Mouse (Mus musculus) hindbrain, embryonic 10.5 days (tissue): ENCODE measurements around the gene Hoxd4. TPM values are rescaled to one million over a fixed set of nuclear protein-coding genes. Genes with fewer than 3 reads are reported as not detected.
A peak's percentile ranks its signal among the peaks of the same experiment; 100 is the strongest.

ENCODE experiments used
- DNase-seq: peaks from one replicate; pipeline ENCODE4 v3.0.0-alpha.2; 2017; ENCODE audit warnings: low spot score
- H3K27ac ChIP-seq: fragments of 300-500 bp; sonication (generic); 2 replicates; pipeline ENCODE4 v1.5.1; 2016; ENCODE audit warnings: mild to moderate bottlenecking, moderate library complexity
- H3K27me3 ChIP-seq: fragments of 300-500 bp; sonication (generic); 2 replicates; pipeline ENCODE4 v1.6.1; 2016; ENCODE audit warnings: mild to moderate bottlenecking; ENCODE audit not compliant: poor library complexity, insufficient read depth, severe bottlenecking
- H3K36me3 ChIP-seq: fragments of 300-500 bp; sonication (generic); 2 replicates; pipeline ENCODE4 v1.6.1; 2016; ENCODE audit warnings: mild to moderate bottlenecking, moderate library complexity
- H3K4me1 ChIP-seq: fragments of 300-500 bp; sonication (generic); replicated peaks from 2 replicates; pipeline ENCODE4 v1.6.1; 2016; ENCODE audit warnings: mild to moderate bottlenecking
- H3K4me3 ChIP-seq: fragments of 300-500 bp; sonication (generic); 2 replicates; pipeline ENCODE4 v1.5.1; 2016; ENCODE audit warnings: mild to moderate bottlenecking, moderate library complexity
- H3K9me3 ChIP-seq: fragments of 300-500 bp; sonication (generic); 2 replicates; pipeline ENCODE4 v1.6.1; 2016; ENCODE audit warnings: mild to moderate bottlenecking, moderate library complexity
- WGBS: fragments of 180-500 bp; shearing (Covaris S2); methylation state at CpG from one replicate; pipeline ENCODE4 v1.1.7; 2016; 5-methylcytosine and 5-hydroxymethylcytosine counted together
- polyA plus RNA-seq: library from polyadenylated mRNA; unstranded; fragments of >200 nt; fragmentation: Nextera tagmentation; extraction: Ambion mirVana; gene quantifications from 2 replicates; pipeline ENCODE4 v1.2.1, GENCODE M21; 2016

Hoxd4 gene
- polyA plus RNA-seq, 1 experiment from 2014 or later: 2.6 TPM

GRCm38 (mm10) chr2:74709465-74710419 is 2.0 kb upstream of the Hoxd4 start:
- H3K27ac ChIP-seq: no peak overlapping the region
- H3K36me3 ChIP-seq: no peaks in the 10 kb centered on the region
- 3% methylated on average over 5 of the region's 5 CpGs for WGBS
- no peaks in the 10 kb centered on the region for H3K9me3 ChIP-seq
- no peak overlapping the region for H3K4me3 ChIP-seq
- H3K27me3 ChIP-seq: peaks cover 100% of the 10 kb centered on the region
- peaks cover 17% of the 10 kb centered on the region for H3K4me1 ChIP-seq
- peak; percentile 12 for DNase-seq

DNA sequence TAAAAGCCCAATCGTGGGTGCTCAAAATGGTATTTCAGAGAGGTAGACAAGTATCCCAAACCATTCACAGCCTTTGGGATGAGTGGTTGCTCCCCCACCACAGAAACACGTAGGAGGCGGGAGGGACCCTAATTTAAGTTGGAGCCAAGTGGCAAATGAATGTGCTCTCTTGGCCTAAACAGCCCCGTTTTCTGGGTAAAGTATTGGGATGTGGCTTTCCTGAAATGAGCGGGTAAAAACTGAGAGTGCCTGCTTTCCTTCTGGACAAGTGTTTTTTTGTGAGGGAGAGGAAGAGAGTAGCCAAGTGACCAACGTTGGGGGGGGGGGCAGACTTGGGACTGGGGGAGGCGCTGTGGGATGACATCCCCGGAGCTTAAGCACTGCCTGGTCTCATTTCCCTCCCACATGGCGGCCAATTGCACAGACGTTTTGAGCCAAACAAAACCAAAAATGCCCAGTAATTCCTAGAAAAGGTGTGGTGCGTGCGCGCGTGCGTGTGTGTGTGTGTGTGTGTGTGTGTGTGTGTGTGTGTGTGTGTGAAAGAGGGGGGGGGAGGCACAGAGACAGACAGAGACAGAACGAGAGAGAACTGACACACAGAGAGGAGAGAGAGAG is 693 bp upstream of the Hoxd4 start:
- Histone ChIP-seq H3K27ac (no peak overlapping the region), H3K27me3 (peaks cover 100% of the 10 kb centered on the region), H3K36me3 (no peaks in the 10 kb centered on the region), H3K4me1 (peaks cover 8% of the 10 kb centered on the region), H3K9me3 (no peaks in the 10 kb centered on the region), H3K4me3 (no peak overlapping the region)
- WGBS: 1% methylated on average over 16 of the region's 16 CpGs
- DNase-seq: peak; percentile 38

DNA sequence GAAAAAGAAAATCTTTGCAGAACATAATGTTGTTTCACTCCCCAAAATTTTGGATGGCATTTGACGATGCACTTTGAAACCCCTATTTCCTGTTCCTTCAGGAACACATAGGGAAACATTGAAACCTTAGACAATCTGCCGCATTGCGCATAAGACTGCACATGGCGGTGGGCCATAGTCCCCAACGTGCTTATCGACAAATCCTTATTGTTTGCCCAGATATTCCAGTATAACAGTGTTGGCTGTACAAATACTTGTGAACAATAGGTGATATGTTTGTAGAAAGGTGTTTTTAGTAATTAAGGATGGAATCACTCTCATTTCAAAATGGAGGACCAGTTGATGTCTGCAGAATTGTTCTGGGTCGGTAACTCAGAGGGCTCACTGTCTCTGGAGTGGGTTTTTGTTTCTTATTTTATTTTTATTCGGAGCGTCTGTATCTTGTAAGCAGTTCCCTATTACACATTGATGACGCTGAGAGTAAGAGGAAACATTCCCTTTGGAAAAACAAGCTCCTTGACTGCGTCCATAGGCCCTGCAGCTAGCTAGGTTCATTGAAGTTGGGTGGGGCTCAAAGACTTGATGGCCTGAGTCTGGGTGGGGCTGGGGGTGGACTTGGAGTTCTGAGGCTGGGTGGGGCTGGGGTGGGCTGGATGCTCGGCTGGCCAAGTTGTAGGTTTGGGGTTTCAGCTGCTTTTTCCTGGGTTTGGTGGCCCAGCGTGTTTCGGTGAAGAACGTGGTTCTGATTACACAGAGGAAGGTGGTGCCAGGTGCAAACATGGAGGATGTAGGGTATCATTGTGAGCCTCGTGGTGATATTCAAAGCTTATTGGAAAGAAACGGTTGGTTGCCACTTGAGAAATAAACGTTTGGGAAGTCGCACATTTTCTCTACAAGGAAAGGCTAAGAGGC is 1.8 kb downstream of the Hoxd4 start:
- peaks cover 100% of the 10 kb centered on the region for H3K27me3 ChIP-seq
- no peak overlapping the region for H3K4me3 ChIP-seq
- H3K36me3 ChIP-seq: no peaks in the 10 kb centered on the region
- no peaks in the 10 kb centered on the region for H3K9me3 ChIP-seq
- peaks cover 8% of the 10 kb centered on the region for H3K4me1 ChIP-seq
- WGBS: 4% methylated on average over 19 of the region's 19 CpGs
- H3K27ac ChIP-seq: no peak overlapping the region
- peak; percentile 17 for DNase-seq

DNA sequence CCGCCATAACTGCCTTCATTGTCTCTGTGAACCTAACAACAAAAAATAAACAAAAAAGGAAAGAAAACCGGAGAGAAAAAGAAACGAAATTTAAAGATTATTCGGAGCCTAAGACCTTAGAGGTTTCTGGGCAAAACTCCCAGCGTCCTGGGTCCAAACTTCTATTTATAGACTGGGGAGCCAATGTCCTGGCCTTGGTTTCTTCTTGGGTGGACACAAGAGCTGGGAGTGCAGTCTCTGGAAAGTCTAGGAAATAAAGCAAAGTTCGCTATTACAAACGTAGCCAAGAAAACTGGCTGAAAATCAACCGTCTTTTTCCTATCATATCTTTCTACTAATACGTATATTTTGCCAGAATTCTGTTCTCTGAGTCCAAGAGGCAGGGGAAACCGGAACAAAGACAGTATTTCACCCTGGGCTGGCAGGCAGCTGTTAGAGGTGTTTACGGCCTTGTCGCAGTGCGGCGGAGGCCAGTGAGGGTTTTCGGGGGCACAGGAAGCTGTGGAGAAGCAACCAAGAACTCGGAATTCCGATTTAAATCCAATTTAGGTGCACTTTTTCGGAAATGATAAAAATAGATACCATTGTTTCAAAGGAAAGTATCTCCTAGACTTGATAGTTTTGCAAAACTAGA is 2.5 kb downstream of the Hoxd4 start:
- no peak overlapping the region for H3K4me3 ChIP-seq
- H3K9me3 ChIP-seq: no peaks in the 10 kb centered on the region
- H3K4me1 ChIP-seq: peaks cover 8% of the 10 kb centered on the region
- peak; percentile 31 for DNase-seq
- no peak overlapping the region for H3K27ac ChIP-seq
- no peaks in the 10 kb centered on the region for H3K36me3 ChIP-seq
- 2% methylated on average over 18 of the region's 18 CpGs for WGBS
- H3K27me3 ChIP-seq: peaks cover 100% of the 10 kb centered on the region

DNA sequence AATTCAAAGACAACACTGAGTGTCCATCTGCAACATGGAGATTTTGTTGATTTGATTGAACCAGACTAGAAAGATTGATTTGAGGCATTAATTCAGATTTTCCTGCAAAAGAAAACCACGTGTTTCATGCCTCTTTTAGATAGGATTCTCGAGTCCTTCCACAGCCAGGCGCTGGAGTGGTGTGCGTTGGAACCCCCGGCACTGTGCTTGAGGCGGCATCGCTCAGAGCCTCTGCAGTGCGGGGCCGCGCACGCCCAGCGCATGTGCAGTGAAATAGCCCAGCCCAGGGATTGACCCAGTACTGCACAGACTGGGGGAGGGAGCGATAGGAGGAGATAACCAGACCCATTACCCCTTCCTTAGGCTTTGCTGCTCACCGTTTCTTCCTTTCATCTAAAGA is 3.2 kb downstream of the Hoxd4 start:
- no peaks in the 10 kb centered on the region for H3K36me3 ChIP-seq
- peaks cover 8% of the 10 kb centered on the region for H3K4me1 ChIP-seq
- peaks cover 100% of the 10 kb centered on the region for H3K27me3 ChIP-seq
- no peaks in the 10 kb centered on the region for H3K9me3 ChIP-seq
- DNase-seq: peak; percentile 44
- no peak overlapping the region for H3K27ac ChIP-seq
- under 1% methylated on average over 14 of the region's 14 CpGs for WGBS
- no peak overlapping the region for H3K4me3 ChIP-seq

DNA sequence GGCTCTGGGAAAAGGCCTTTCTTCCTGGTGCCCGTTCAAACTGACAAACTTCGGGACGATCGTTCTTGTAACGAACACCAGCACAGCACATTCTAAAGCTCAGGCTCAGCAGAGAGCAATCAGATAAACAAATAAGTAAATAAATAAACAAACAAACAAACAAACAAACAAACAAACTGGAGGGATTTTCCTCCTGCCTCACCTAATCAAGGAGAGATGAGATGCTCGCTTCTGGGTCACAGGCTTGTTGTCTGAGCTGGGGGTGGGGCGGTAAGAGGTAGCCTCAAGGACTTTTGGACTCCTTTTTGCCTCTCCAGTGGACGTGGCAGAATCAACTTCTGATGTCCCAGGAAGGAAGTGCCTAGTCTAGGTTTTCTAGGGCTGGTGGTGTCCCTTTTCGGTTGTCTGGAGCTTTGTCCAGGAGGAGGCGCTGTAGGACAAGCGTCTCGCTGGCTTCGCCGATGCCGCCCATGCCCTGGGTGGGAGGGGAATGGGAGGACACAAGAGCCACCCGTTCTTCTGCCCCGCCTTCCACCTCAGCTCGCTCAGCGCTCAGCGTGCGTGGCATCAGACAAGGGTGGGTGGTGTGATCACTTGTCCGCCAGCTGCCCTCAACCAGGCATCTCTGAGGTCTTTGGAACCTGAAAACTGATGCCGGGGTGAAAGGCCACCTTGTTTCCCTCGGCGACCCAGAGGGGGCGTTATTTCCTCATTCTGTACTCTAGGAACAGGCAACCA is 3.9 kb downstream of the Hoxd4 start:
- peaks cover 100% of the 10 kb centered on the region for H3K27me3 ChIP-seq
- peaks cover 8% of the 10 kb centered on the region for H3K4me1 ChIP-seq
- no peak overlapping the region for H3K27ac ChIP-seq
- peak overlapping the region; percentile 39 for H3K4me3 ChIP-seq
- WGBS: 3% methylated on average over 26 of the region's 26 CpGs
- peak; percentile 91 for DNase-seq
- no peaks in the 10 kb centered on the region for H3K9me3 ChIP-seq
- H3K36me3 ChIP-seq: no peaks in the 10 kb centered on the region

DNA sequence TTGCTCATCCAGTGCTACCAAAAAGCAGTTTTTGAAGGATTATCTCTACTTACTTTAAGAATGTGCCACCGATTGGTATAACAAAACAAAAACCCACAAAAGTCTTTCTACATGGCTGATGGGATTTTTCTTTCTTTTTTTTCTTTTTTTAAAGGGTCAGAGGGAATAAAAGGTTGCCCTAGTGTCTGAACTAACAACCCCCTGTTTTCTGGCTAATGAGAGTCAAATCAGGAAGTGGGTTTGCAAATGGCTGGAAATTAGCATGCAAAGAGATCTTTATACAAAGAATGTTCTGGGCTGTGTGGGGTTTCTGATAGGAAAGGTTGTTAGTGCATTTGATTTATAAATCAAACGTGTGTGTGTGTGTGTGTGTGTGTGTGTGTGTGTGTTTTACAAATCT is 8.7 kb downstream of the Hoxd4 start:
- Histone ChIP-seq H3K4me1 (peaks cover 2% of the 10 kb centered on the region; the same call in 1 of the 2 replicates), H3K36me3 (no peaks in the 10 kb centered on the region), H3K27ac (no peak overlapping the region), H3K4me3 (no peak overlapping the region), H3K9me3 (no peaks in the 10 kb centered on the region), H3K27me3 (peaks cover 100% of the 10 kb centered on the region)
- 7% methylated on average over 2 of the region's 2 CpGs for WGBS
- no peak for DNase-seq

DNA sequence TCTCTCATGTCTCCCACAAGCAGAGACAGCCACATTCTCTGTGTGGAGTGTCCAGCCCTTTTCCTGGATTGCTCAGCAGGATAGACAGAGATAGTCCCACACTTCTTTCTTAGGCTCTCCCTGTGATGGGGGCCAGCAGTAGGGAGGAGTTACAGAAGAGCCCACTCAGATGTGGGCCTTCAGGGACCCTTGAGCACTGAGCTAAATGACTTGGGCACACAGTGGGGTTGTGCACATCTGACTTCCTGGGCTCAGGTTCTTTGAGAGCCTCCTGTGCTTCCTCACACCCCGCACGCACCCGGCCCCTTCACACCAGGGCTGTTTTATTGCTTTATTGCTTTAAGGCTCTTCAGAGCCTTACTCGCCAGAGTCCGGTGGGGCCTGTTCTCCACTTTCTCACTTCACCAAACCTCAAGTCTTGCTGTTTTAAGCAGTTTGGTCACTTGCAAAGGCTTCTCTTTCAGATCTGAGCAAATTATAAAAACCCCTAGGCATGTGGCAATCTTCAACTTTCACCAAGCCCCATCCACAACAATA is 9.3 kb downstream of the Hoxd4 start:
- H3K4me3 ChIP-seq: no peak overlapping the region
- 2% methylated on average over 5 of the region's 5 CpGs for WGBS
- no peaks in the 10 kb centered on the region; the same call in 1 of the 2 replicates for H3K4me1 ChIP-seq
- peak; percentile 10 for DNase-seq
- H3K9me3 ChIP-seq: no peaks in the 10 kb centered on the region
- H3K27ac ChIP-seq: no peak overlapping the region
- no peaks in the 10 kb centered on the region for H3K36me3 ChIP-seq
- H3K27me3 ChIP-seq: peaks cover 100% of the 10 kb centered on the region

DNA sequence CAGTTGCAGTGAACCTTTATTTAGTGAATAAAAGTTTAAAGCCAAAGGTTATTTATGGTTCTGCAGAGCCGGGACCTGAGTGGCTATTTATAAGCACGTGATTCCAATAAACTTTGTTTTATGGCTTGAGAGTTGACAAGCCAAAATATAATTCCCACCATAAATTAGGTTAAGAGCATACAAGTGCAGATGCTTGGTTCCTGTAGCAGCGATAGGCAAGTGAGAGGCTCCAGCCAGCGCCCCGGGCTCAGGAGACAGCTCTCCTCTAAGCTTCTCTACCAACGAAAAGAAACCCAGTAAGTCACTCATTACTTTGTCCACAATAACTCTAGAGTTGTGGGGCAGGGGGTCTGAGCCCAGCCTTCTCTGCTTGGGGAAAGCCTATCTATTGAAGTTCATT is 10.2 kb downstream of the Hoxd4 start:
- no peaks in the 10 kb centered on the region; the same call in 1 of the 2 replicates for H3K4me1 ChIP-seq
- no peaks in the 10 kb centered on the region for H3K9me3 ChIP-seq
- no peaks in the 10 kb centered on the region for H3K36me3 ChIP-seq
- WGBS: 9% methylated on average over 6 of the region's 6 CpGs
- H3K27ac ChIP-seq: no peak overlapping the region
- H3K27me3 ChIP-seq: peaks cover 100% of the 10 kb centered on the region
- peak; percentile 18 for DNase-seq
- no peak overlapping the region for H3K4me3 ChIP-seq

- DNase-seq: peak; percentile 39
- H3K36me3 ChIP-seq: no peaks in the 10 kb centered on the region
These were observed 11.2 kb downstream of the Hoxd4 start for GRCm38 (mm10) chr2:74722949-74723348.

DNA sequence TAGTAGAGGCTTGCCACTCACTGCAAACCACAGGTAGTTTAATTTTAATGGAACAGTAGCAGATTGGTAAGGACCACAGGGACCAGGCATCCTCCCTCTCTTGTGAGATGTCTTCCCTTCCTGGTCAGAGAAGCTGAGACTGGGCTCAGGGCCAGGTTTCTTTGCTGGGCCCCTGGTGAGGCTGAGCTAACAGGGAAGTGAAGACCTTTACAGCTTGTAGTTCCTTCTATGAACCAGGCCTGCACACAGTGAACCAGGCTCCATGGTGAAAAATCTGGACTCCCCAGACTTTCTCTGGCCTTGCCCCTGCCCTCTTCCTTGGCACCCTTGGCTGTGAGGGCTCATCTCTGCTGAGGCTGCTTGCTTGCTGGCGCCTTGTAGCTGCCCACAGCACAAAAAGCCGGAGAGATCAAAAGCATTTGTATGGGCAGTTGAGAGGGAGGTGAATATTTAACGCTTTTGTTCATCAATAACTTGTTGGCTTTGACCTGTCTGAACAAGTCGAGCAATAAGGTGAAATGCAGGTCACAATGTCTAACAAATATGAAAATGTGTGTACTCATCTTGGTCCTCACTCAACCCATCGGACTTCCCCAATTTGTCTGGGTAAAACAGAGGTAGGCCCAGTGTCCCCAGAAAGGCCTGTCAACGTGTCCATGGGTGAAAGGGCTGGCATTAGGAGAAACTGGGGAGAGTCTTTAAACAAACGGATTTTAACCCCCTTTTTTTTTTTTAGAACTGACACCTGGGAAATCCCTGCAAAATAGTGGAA is 12.7 kb downstream of the Hoxd4 start:
- peaks cover 100% of the 10 kb centered on the region for H3K27me3 ChIP-seq
- peak; percentile 33 for DNase-seq
- H3K4me1 ChIP-seq: peaks cover 10% of the 10 kb centered on the region
- no peak overlapping the region for H3K4me3 ChIP-seq
- H3K9me3 ChIP-seq: no peaks in the 10 kb centered on the region
- no peak overlapping the region for H3K27ac ChIP-seq
- no peaks in the 10 kb centered on the region for H3K36me3 ChIP-seq
- WGBS: 5% methylated on average over 7 of the region's 7 CpGs

More at GRCm38 (mm10) chr2:74722949-74723348, 11.2 kb downstream of the Hoxd4 start:
- Histone ChIP-seq H3K4me3 (no peak overlapping the region), H3K27ac (no peak overlapping the region), H3K4me1 (peaks cover 8% of the 10 kb centered on the region), H3K27me3 (peaks cover 100% of the 10 kb centered on the region), H3K9me3 (no peaks in the 10 kb centered on the region)
- WGBS: 4% methylated on average over 8 of the region's 8 CpGs
